10 mouse cellular contexts compared by ENCODE assay signal in the genomic region with DNA sequence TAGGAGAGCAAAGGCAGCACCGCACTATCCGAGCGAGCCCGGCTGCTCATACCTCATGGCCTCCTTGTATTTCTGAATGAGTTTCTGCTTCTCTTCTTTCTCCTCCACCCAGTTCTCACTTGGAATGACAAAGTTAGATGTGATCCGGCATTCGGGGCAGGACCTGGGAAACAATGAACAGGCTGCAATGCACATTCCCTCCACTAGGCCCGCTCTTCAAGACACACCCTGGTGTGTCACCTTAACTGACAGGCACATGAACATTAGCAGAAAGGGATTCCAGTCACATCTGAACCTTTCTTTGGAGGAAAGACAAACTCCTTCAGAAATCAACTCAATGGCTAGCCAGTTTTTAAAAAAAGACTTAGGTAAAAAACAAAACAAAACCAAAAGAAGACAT. TPM values are rescaled to one million over a fixed set of nuclear protein-coding genes. Genes with fewer than 3 reads are reported as not detected.
DNase-seq lines count a peak whose midpoint lies in the region; ATAC-seq and TF ChIP-seq lines count a peak whose summit lies in the region.
"Had no signal": no experiment of that assay in that cellular context is flagged by ENCODE, and none has a peak within 500 bp of the region (broad histone marks: within the 10 kb centered on the region; RNA-seq: fewer than 3 reads in every experiment).

No protein-coding gene starts in this region.

- H3K9me3 ChIP-seq in intestine, postnatal 0 days (ENCODE audit: control insufficient read depth): no peaks in the 10 kb centered on the region
- H3K9me3 ChIP-seq in intestine, embryonic 16.5 days (ENCODE audit: control insufficient read depth, low read length): no peaks in the 10 kb centered on the region
- H3K9me3 ChIP-seq: hindbrain, embryonic 13.5 days; neural tube, embryonic 13.5 days had no signal

- no peak overlapping the region for H3K4me3 ChIP-seq in intestine, postnatal 0 days (ENCODE audit: low read depth, low read length)
- no peak overlapping the region for H3K4me3 ChIP-seq in intestine, embryonic 16.5 days (ENCODE audit: low read length)
- H3K4me3 ChIP-seq: hindbrain, embryonic 13.5 days; neural tube, embryonic 13.5 days had no signal

- 73% methylated on average over 7 of the region's 7 CpGs for WGBS in intestine, postnatal 0 days
- 72% methylated on average over 7 of the region's 7 CpGs for WGBS in intestine, embryonic 16.5 days

- H3K4me2 ChIP-seq in intestine, postnatal 0 days (replicated peaks; ENCODE audit: low read depth): no peak overlapping the region
- no peak overlapping the region for H3K4me2 ChIP-seq in intestine, embryonic 16.5 days (ENCODE audit: low read depth, low read length)
- H3K4me2 ChIP-seq: hindbrain, embryonic 13.5 days; neural tube, embryonic 13.5 days had no signal

- peak; percentile 84 for TF ChIP-seq CTCF in intestine, postnatal 0 days (IDR thresholded peaks at IDR 0.05; ENCODE audit: low read depth)

- peaks cover 35% of the 10 kb centered on the region for H3K36me3 ChIP-seq in intestine, postnatal 0 days (ENCODE audit: control insufficient read depth, insufficient read depth)
- H3K36me3 ChIP-seq in intestine, embryonic 16.5 days (ENCODE audit: control insufficient read depth, insufficient read depth, low read length): peaks cover 2% of the 10 kb centered on the region; the same call in 1 of the 2 replicates

- intact Hi-C loops in left cerebral cortex, postnatal 25 days (cut with DNase I): no loop called here

- DNase-seq in ES-CJ7 (ENCODE audit: low read depth, low spot score): peak; percentile 99
- DNase-seq in embryo, embryonic 10.5 days (ENCODE audit: low spot score): peak; percentile 81
- peak; percentile 57 for DNase-seq in lung, postnatal 14 days
- DNase-seq in left cerebral cortex, postnatal 25 days (ENCODE audit: low spot score in 2 of 2): no peak
- DNase-seq in gastrocnemius, adult 18-20 months (ENCODE audit: low spot score): no peak
- no peak for DNase-seq in gastrocnemius, postnatal 10 days

- no peak overlapping the region for H3K27ac ChIP-seq in intestine, postnatal 0 days (ENCODE audit: low read depth, low read length)
- H3K27ac ChIP-seq in intestine, embryonic 16.5 days (ENCODE audit: low read length): no peak overlapping the region
- H3K27ac ChIP-seq: hindbrain, embryonic 13.5 days; neural tube, embryonic 13.5 days had no signal

- no peak for ATAC-seq in intestine, postnatal 0 days
- ATAC-seq in intestine, embryonic 16.5 days: no peak

- H3K27me3 ChIP-seq in intestine, postnatal 0 days (replicated peaks; ENCODE audit: control insufficient read depth, insufficient read depth, low read length): no peaks in the 10 kb centered on the region
- H3K27me3 ChIP-seq in intestine, embryonic 16.5 days (replicated peaks; ENCODE audit: control insufficient read depth, insufficient read depth, low read length): no peaks in the 10 kb centered on the region
- H3K27me3 ChIP-seq: hindbrain, embryonic 13.5 days; neural tube, embryonic 13.5 days had no signal

- H3K4me1 ChIP-seq in intestine, postnatal 0 days (replicated peaks; ENCODE audit: control insufficient read depth, insufficient read depth, low read length): no peaks in the 10 kb centered on the region
- H3K4me1 ChIP-seq in intestine, embryonic 16.5 days (ENCODE audit: control insufficient read depth, insufficient read depth, low read length): no peaks in the 10 kb centered on the region
- H3K4me1 ChIP-seq: hindbrain, embryonic 13.5 days had no signal

- H3K9ac ChIP-seq in intestine, postnatal 0 days (ENCODE audit: low read depth, low read length): no peak overlapping the region
- H3K9ac ChIP-seq in intestine, embryonic 16.5 days (ENCODE audit: low read depth, low read length): no peak overlapping the region
- H3K9ac ChIP-seq: hindbrain, embryonic 13.5 days; neural tube, embryonic 13.5 days had no signal

RNA-seq across cellular contexts. Expression of gene Rab19, which starts 19.4 kb away (rescaled TPM):
- 14.0 and 14.7 TPM in 2 replicates for polyA plus RNA-seq in intestine, postnatal 0 days (2015; fragmentation: Nextera tagmentation; extraction: Ambion mirVana)
- polyA plus RNA-seq in intestine, embryonic 16.5 days (2015; fragmentation: Nextera tagmentation; extraction: Ambion mirVana): 7.7 and 8.8 TPM in 2 replicates
- total RNA-seq in left cerebral cortex, postnatal 25 days (2021): not detected
- not detected for total RNA-seq in gastrocnemius, adult 18-20 months (2021)
- total RNA-seq in gastrocnemius, postnatal 10 days (2021): under 1 TPM in 1 of 2 experiments, not detected in 1; 0.16 TPM
- polyA plus RNA-seq: neural tube, embryonic 13.5 days had no signal

RNA-seq across cellular contexts. Expression of gene Mkrn1, which starts 19.9 kb away (rescaled TPM):
- polyA plus RNA-seq in intestine, postnatal 0 days (2015; fragmentation: Nextera tagmentation; extraction: Ambion mirVana): 81.9 and 83.1 TPM in 2 replicates
- polyA plus RNA-seq in intestine, embryonic 16.5 days (2015; fragmentation: Nextera tagmentation; extraction: Ambion mirVana): 63.2 and 63.5 TPM in 2 replicates
- 100 to 1,000 TPM; 152 to 154 TPM for total RNA-seq in left cerebral cortex, postnatal 25 days (2021)
- total RNA-seq in gastrocnemius, adult 18-20 months (2021): 10 to 100 TPM; 14.0 to 16.4 TPM
- total RNA-seq in gastrocnemius, postnatal 10 days (2021): 10 to 100 TPM; 30.4 to 31.8 TPM

RNA-seq across cellular contexts. Expression of gene Slc37a3, which starts 22.9 kb away (rescaled TPM):
- 36.1 TPM in 2 replicates for polyA plus RNA-seq in intestine, postnatal 0 days (2015; fragmentation: Nextera tagmentation; extraction: Ambion mirVana)
- 35.1 and 39.4 TPM in 2 replicates for polyA plus RNA-seq in intestine, embryonic 16.5 days (2015; fragmentation: Nextera tagmentation; extraction: Ambion mirVana)
- 10 to 100 TPM; 72.2 to 75.5 TPM for total RNA-seq in left cerebral cortex, postnatal 25 days (2021)
- total RNA-seq in gastrocnemius, adult 18-20 months (2021): 10 to 100 TPM; 11.6 to 16.2 TPM
- total RNA-seq in gastrocnemius, postnatal 10 days (2021): 10 to 100 TPM; 21.0 to 32.2 TPM

Comparison
In these comparisons a context has a peak if more than half of its experiments do, and no peak if none do; other contexts are left out.
1. DNase-seq: peak in ES-CJ7 (single experiment), embryo, embryonic 10.5 days (single experiment) and lung, postnatal 14 days (single experiment); none in left cerebral cortex, postnatal 25 days (0 of 2), gastrocnemius, adult 18-20 months (single experiment) and gastrocnemius, postnatal 10 days (single experiment).
2. RNA of gene Mkrn1, which starts 19.9 kb away (total RNA-seq): 152 to 154 TPM in left cerebral cortex, postnatal 25 days; 30.4 to 31.8 TPM in gastrocnemius, postnatal 10 days and 14.0 to 16.4 TPM in gastrocnemius, adult 18-20 months; every median in the first group is over 4 times any median in the second.